Comparison of ENCODE assay signal across 8 mouse cellular contexts in genomic region chr1:186448841-186449650, GRCm38 (mm10).
A peak's percentile ranks its signal among the peaks of the same experiment; 100 is the strongest.
DNase-seq lines count a peak whose midpoint lies in the region; ATAC-seq lines count a peak whose summit lies in the region.

No protein-coding gene starts in this region.

- DNase-seq in left cerebral cortex, postnatal 4 days = peak; percentile 82
- no peak for DNase-seq in left cerebral cortex, adult 11 months (ENCODE audit: low spot score)
- DNase-seq in cerebellum, adult 8-10 months = peak; percentile 16
- DNase-seq in gastrocnemius, postnatal 10 days = peak; percentile 41
- peak; percentile 56 for DNase-seq in midbrain, embryonic 14.5 days
- DNase-seq in layer of hippocampus, postnatal 36 days = no peak
- DNase-seq in layer of hippocampus, adult 8-10 months (ENCODE audit: low spot score in 2 of 2) = no peak
- no peak for DNase-seq in ovary, postnatal 36 days (ENCODE audit: low spot score)

- H3K4me3 ChIP-seq in midbrain, embryonic 14.5 days (replicated peaks; ENCODE audit: low read depth, low read length) = no peak overlapping the region

- intact Hi-C loops in left cerebral cortex, postnatal 4 days (cut with DNase I) = no loop called here

- H3K27me3 ChIP-seq in midbrain, embryonic 14.5 days (ENCODE audit: control insufficient read depth, insufficient read depth, low read length) = no peaks in the 10 kb centered on the region

- no peak overlapping the region for H3K9ac ChIP-seq in midbrain, embryonic 14.5 days (replicated peaks; ENCODE audit: low read length)

- WGBS in midbrain, embryonic 14.5 days = 48% methylated on average over 16 of the region's 16 CpGs

- H3K27ac ChIP-seq in midbrain, embryonic 14.5 days (replicated peaks; ENCODE audit: low read depth, low read length) = no peak overlapping the region

- no peaks in the 10 kb centered on the region for H3K36me3 ChIP-seq in midbrain, embryonic 14.5 days (ENCODE audit: control insufficient read depth, insufficient read depth, low read length)

- no peak overlapping the region for H3K4me2 ChIP-seq in midbrain, embryonic 14.5 days (ENCODE audit: low read length)

- no peak for ATAC-seq in midbrain, embryonic 14.5 days (ENCODE audit: low FRiP score, low TSS enrichment)

- no peaks in the 10 kb centered on the region for H3K9me3 ChIP-seq in midbrain, embryonic 14.5 days (ENCODE audit: control insufficient read depth, low read length)

- H3K4me1 ChIP-seq in midbrain, embryonic 14.5 days (ENCODE audit: control insufficient read depth, insufficient read depth, low read length) = 0 out of 2 replicates have a peak, but pooled peaks cover 3% of the 10 kb centered on the region

Comparison
In these comparisons a context has a peak if more than half of its experiments do, and no peak if none do; other contexts are left out.
1. DNase-seq: peak in left cerebral cortex, postnatal 4 days (single experiment), cerebellum, adult 8-10 months (single experiment), gastrocnemius, postnatal 10 days (single experiment) and midbrain, embryonic 14.5 days (single experiment); none in left cerebral cortex, adult 11 months (single experiment), layer of hippocampus, postnatal 36 days (0 of 2), layer of hippocampus, adult 8-10 months (0 of 2) and ovary, postnatal 36 days (single experiment).